Mouse (Mus musculus) testis, adult 2 months (tissue): ENCODE data around the gene Uspl1. TPM values are rescaled to one million over a fixed set of nuclear protein-coding genes. Genes with fewer than 3 reads are reported as not detected.
"Not testable (repeated sequence)": the region's sequence is repeated elsewhere in the genome, so short reads cannot be mapped to it uniquely, and the experiment has no call there.

Source experiments
- H3K27ac ChIP-seq: fragments of 200-500 bp; 2 replicates; pipeline ENCODE4 v1.5.1; 2012; ENCODE audit warnings: low read depth, low read length; ENCODE audit not compliant: control insufficient read depth, insufficient read depth
- H3K27me3 ChIP-seq: fragments of 200-500 bp; 2 replicates; pipeline ENCODE4 v1.6.1; 2012; ENCODE audit warnings: mild to moderate bottlenecking, low read length, moderate library complexity; ENCODE audit not compliant: control insufficient read depth, insufficient read depth
- H3K36me3 ChIP-seq: fragments of 200-500 bp; 2 replicates; pipeline ENCODE4 v1.6.1; 2012; ENCODE audit warnings: mild to moderate bottlenecking, low read length; ENCODE audit not compliant: control insufficient read depth, insufficient read depth
- H3K4me1 ChIP-seq: fragments of 200-500 bp; 2 replicates; pipeline ENCODE4 v1.6.1; 2012; ENCODE audit warnings: low read length; ENCODE audit not compliant: control insufficient read depth, insufficient read depth
- H3K4me3 ChIP-seq: fragments of 200-500 bp; 2 replicates; pipeline ENCODE4 v1.5.1; 2012; ENCODE audit warnings: low read depth, mild to moderate bottlenecking, low read length, moderate library complexity, mixed read lengths; ENCODE audit not compliant: control insufficient read depth
- CTCF ChIP-seq: fragments of 200-500 bp; IDR thresholded peaks from 2 replicates; pipeline ENCODE4 v1.5.1; 2012; ENCODE audit warnings: low read depth, mild to moderate bottlenecking, inconsistent platforms, low read length, moderate library complexity; ENCODE audit not compliant: control insufficient read depth, insufficient read depth, insufficient replicate concordance
- POLR2A ChIP-seq: fragments of 200-500 bp; IDR thresholded peaks from 2 replicates; pipeline ENCODE4 v1.6.1; 2012; ENCODE audit warnings: low read depth, mild to moderate bottlenecking, inconsistent platforms, low read length, moderate library complexity; ENCODE audit not compliant: control insufficient read depth
- polyA plus RNA-seq: library from polyadenylated mRNA; depleted of rRNA; stranded (reverse); fragments of >200 nt; gene quantifications from 2 replicates; pipeline ENCODE4 v1.2.3, GENCODE M21; 2012; rRNA removed

Uspl1 gene
- polyA plus RNA-seq, result 17.2 and 17.9 TPM in 2 replicates

GRCm38 (mm10) chr5:149184104-149184843, at the start of gene Uspl1, which contains the start of gene Hmgb1:
Uspl1 (plus strand) TSS chr5:149184350.
Hmgb1 (minus strand) TSS chr5:149184489.
- Histone ChIP-seq H3K27ac (peak within 1 kb of the TSS; percentile 100), H3K4me1 (peaks cover 8% of the 10 kb centered on the region; the same call in 1 of the 2 replicates), H3K36me3 (peaks cover 2% of the 10 kb centered on the region), H3K27me3 (no peaks in the 10 kb centered on the region), H3K4me3 (peak within 1 kb of the TSS; percentile 100)
- TF ChIP-seq POLR2A, result peak; percentile 99
- 0 out of 2 replicates have a peak, but pooled peaks have one; percentile 0 for TF ChIP-seq CTCF

DNA sequence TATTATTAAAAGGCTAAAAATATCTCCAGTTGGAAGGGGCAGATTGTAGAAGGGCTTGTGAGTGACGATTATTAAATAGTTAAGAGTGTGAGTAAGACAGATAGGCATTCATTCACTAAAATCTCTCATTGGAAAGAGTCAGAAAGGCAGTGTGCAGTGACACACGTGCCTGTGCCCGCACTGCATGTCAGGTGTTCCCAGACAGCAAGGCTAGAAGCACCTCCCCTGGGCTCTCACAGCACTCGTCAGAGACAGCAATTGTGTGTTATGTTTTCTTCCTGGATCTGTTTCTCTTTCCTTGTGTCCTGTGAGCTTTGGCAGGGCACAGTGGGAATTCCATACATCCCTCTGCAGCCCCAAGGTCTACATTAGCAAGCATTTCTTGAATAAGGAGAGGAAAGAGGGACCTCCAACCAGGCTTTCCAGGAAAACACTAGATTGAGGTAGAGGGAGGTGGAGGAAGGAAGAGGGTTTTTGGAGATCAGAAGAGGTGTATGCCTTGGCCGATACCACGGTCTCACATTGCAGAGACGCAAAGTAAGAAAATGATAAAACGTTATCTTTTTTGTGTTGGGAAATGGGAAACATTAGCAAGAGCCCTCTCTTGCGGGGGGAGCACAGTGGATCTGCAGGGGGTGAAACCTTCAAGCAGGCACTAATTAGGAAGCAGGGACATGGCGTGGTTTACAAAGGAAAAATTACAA, 49.2 kb upstream of the Uspl1 start:
- Histone ChIP-seq H3K4me1 (no peaks in the 10 kb centered on the region; the same call in 1 of the 2 replicates), H3K27ac (no peak overlapping the region), H3K4me3 (no peak overlapping the region), H3K27me3 (no peaks in the 10 kb centered on the region), H3K36me3 (no peaks in the 10 kb centered on the region)
- no peak for TF ChIP-seq POLR2A
- TF ChIP-seq CTCF, result no peak

GRCm38 (mm10) chr5:149135455-149136354, 48.4 kb upstream of the Uspl1 start:
- Histone ChIP-seq H3K36me3 (no peaks in the 10 kb centered on the region), H3K27ac (no peak overlapping the region), H3K4me3 (no peak overlapping the region), H3K27me3 (no peaks in the 10 kb centered on the region), H3K4me1 (no peaks in the 10 kb centered on the region; the same call in 1 of the 2 replicates)
- no peak for TF ChIP-seq CTCF
- TF ChIP-seq POLR2A, result no peak

DNA sequence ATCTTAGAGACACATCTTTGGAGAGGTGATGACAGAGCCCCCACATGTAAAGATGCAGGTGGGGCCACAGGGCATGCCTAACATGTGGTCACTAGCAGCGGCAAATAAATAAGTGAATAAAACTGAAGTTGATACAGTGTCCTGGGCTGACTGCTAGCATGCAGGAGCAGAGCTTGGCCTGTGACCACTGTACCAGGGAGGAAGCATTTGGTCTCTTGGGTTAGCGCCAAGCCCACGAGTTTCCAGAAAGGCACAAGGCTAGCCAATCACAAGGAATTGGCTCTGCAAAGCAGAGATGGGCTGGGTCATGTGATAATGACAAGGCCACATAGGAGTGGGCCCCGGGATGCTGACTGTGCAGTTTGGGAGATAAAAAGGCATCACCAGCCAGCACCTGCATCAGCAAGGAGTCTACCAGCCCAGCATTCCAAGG, 47.2 kb upstream of the Uspl1 start:
- no peak for TF ChIP-seq CTCF
- TF ChIP-seq POLR2A, result no peak
- Histone ChIP-seq H3K36me3 (no peaks in the 10 kb centered on the region), H3K27ac (no peak overlapping the region), H3K27me3 (no peaks in the 10 kb centered on the region), H3K4me1 (no peaks in the 10 kb centered on the region; the same call in 1 of the 2 replicates), H3K4me3 (no peak overlapping the region)

DNA sequence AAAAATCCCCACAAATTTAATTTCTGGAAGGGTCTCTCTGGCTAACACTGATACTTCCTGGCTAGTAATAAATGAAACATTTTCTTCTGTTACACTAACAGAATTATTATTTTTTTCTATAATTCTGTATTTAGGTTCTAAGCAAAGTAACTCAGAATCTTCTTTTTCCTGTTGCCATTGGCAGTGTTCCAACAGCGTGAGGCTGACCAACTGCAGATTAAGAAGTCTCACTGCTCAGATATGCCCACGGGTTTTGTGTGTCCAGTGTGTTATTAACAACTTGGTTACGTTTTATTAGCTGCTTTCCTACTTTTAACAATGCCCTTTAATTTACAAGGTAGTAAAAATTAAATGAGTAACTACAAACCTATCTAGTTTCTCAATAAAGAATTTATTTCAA, 46.7 kb upstream of the Uspl1 start:
- Histone ChIP-seq H3K36me3 (no peaks in the 10 kb centered on the region), H3K27me3 (no peaks in the 10 kb centered on the region), H3K27ac (no peak overlapping the region), H3K4me3 (no peak overlapping the region), H3K4me1 (no peaks in the 10 kb centered on the region; the same call in 1 of the 2 replicates)
- TF ChIP-seq CTCF (no peak), POLR2A (no peak)

DNA sequence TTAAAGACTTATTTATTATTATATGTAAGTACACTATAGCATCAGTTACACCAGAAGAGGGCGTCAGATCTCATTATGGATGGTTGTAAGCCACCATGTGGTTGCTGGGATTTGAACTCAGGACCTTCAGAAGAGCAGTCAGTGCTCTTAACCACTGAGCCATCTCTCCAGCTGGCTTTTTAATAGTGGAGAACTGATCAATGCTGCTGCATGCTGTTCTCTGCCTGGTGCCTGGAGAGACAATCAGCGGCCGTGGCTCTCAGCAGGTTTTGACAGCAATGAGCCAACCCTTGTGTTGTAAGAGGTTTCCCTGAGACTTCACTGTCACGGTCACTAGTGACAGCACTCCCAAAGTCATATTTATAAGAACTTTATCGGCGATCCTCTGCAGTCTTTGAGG, 46.1 kb upstream of the Uspl1 start:
- H3K27me3 ChIP-seq, H3K4me3 ChIP-seq, H3K36me3 ChIP-seq, H3K27ac ChIP-seq, H3K4me1 ChIP-seq: not testable (repeated sequence)

- Histone ChIP-seq H3K4me3 (peak overlapping the region; percentile 57; the same call in 1 of the 2 replicates), H3K27ac (no peak overlapping the region)
- TF ChIP-seq POLR2A (no peak), CTCF (no peak)
Observed at GRCm38 (mm10) chr5:149140336-149140735, 43.8 kb upstream of the Uspl1 start.

GRCm38 (mm10) chr5:149141155-149141554, 43.0 kb upstream of the Uspl1 start:
- not testable (repeated sequence) for H3K27ac ChIP-seq, H3K27me3 ChIP-seq, H3K36me3 ChIP-seq, H3K4me3 ChIP-seq, H3K4me1 ChIP-seq

More at GRCm38 (mm10) chr5:149140336-149140735, 43.8 kb upstream of the Uspl1 start:
- Histone ChIP-seq H3K27me3 (no peaks in the 10 kb centered on the region), H3K4me1 (no peaks in the 10 kb centered on the region; the same call in 1 of the 2 replicates), H3K36me3 (no peaks in the 10 kb centered on the region)
